Mouse (Mus musculus) gastrocnemius, adult 8-10 months (tissue): Measurements from ENCODE around the gene Naa10. TPM values are rescaled to one million over a fixed set of nuclear protein-coding genes. Genes with fewer than 3 reads are reported as not detected.
A peak's percentile ranks its signal among the peaks of the same experiment; 100 is the strongest.

Experiments
- DNase-seq, 2 experiments: peaks; one replicate each; pipeline ENCODE4 v3.0.0; 2022; ENCODE audit warnings: low spot score in 2 of 2
- total RNA-seq, 4 experiments: library from RNA; stranded (reverse); gene quantifications; 2 replicates each; pipeline ENCODE4 v1.2.4; 2022

The Naa10 gene
- 10 to 100 TPM; 46.6 to 61.8 (median 47.7) TPM for total RNA-seq

- peak; percentile 71 to 81 for DNase-seq
Observed at GRCm38 (mm10) chrX:73921823-73922549, at the start of gene Naa10, which contains the start of gene Arhgap4. TSS of gene Naa10 (minus strand) at chrX:73921944. TSS of gene Arhgap4 (minus strand) at chrX:73921870.

- DNase-seq = no peak
Observed at GRCm38 (mm10) chrX:73970781-73971180, 49.0 kb upstream of the Naa10 start.

- no peak for DNase-seq
Observed at GRCm38 (mm10) chrX:73969729-73970128, 48.0 kb upstream of the Naa10 start.

- DNase-seq = no peak
Observed at GRCm38 (mm10) chrX:73969167-73969566, 47.4 kb upstream of the Naa10 start.

- DNase-seq = peak; percentile 75 to 86
Observed at GRCm38 (mm10) chrX:73967177-73968075, 45.7 kb upstream of the Naa10 start.

GRCm38 (mm10) chrX:73966248-73967176 is 44.8 kb upstream of the Naa10 start, which contains the start of gene Hcfc1:
TSS of gene Hcfc1 (minus strand) at chrX:73966357.
- peak; percentile 83 to 87 for DNase-seq

- DNase-seq = peak in 1 of 2 experiments; percentile 23
Observed at GRCm38 (mm10) chrX:73965307-73965706, 43.6 kb upstream of the Naa10 start.

GRCm38 (mm10) chrX:73964363-73964762 is 42.6 kb upstream of the Naa10 start:
- DNase-seq = no peak

- DNase-seq = peak in 1 of 2 experiments; percentile 52
Observed at GRCm38 (mm10) chrX:73954988-73955387, 33.2 kb upstream of the Naa10 start.

GRCm38 (mm10) chrX:73952603-73953002 is 30.9 kb upstream of the Naa10 start:
- no peak for DNase-seq

GRCm38 (mm10) chrX:73949341-73949740 is 27.6 kb upstream of the Naa10 start:
- DNase-seq = no peak

- DNase-seq = peak; percentile 28 to 36
Observed at GRCm38 (mm10) chrX:73948647-73949046, 26.9 kb upstream of the Naa10 start.

GRCm38 (mm10) chrX:73946896-73947295 is 25.2 kb upstream of the Naa10 start:
- no peak for DNase-seq

- no peak for DNase-seq
Observed at GRCm38 (mm10) chrX:73942294-73942693, 20.6 kb upstream of the Naa10 start.

GRCm38 (mm10) chrX:73941860-73942259 is 20.1 kb upstream of the Naa10 start:
- DNase-seq = no peak

GRCm38 (mm10) chrX:73931871-73932270 is 10.1 kb upstream of the Naa10 start:
- DNase-seq = no peak

GRCm38 (mm10) chrX:73930402-73931062 is 8.8 kb upstream of the Naa10 start, which contains the start of gene Renbp:
TSS of gene Renbp (minus strand) at chrX:73930850.
- DNase-seq = peak; percentile 21 to 50

GRCm38 (mm10) chrX:73922550-73922882 is 772 bp upstream of the Naa10 start:
- DNase-seq = no peak

- DNase-seq = no peak
Observed at GRCm38 (mm10) chrX:73921285-73921822, 390 bp downstream of the Naa10 start.

GRCm38 (mm10) chrX:73918631-73919030 is 3.1 kb downstream of the Naa10 start:
- DNase-seq = no peak
